Mouse (Mus musculus) Muller cell, postnatal 12 days (primary cell): ENCODE data around the gene Meltf.

ENCODE experiments used
- DNase-seq: peaks from one replicate; pipeline ENCODE4 v3.0.0-alpha.2; 2015; ENCODE audit errors: inconsistent ontology term

The Meltf gene

DNA sequence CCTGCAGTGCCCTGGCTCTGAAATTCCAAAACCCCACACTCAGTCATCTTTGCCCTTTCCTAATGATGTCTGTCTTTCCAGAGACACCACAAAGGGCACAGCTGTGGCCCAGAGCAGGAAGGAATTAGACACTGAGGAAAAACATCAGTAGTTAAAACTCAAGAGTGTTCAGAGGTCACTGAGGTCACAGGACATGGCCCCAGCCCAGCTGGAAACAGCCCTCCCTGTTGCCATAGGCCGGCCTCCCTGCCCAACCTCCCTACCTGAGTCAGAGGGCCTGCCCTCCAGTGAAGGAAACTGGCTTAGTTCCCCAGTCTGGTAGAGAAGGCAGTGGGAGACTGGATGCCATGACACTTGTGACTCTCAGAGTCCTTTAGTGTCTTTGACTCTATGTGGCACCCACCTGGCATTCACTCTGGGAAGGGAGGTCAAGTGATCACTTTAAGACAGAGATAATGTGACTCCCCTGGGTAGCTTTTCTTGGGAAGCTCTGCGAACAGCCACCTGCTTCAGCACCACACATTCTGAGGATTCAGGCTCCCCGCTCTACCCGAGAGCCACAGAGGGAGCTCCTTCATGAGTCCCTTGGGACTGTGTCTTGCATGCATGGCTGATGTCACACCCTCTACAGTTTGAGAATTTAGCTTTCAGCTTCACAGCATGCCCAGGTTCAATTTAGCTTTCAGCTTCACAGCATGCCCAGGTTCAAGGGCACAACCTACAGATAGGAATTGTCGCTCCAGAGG is 15.0 kb downstream of the Meltf start:
- DNase-seq: no peak

DNA sequence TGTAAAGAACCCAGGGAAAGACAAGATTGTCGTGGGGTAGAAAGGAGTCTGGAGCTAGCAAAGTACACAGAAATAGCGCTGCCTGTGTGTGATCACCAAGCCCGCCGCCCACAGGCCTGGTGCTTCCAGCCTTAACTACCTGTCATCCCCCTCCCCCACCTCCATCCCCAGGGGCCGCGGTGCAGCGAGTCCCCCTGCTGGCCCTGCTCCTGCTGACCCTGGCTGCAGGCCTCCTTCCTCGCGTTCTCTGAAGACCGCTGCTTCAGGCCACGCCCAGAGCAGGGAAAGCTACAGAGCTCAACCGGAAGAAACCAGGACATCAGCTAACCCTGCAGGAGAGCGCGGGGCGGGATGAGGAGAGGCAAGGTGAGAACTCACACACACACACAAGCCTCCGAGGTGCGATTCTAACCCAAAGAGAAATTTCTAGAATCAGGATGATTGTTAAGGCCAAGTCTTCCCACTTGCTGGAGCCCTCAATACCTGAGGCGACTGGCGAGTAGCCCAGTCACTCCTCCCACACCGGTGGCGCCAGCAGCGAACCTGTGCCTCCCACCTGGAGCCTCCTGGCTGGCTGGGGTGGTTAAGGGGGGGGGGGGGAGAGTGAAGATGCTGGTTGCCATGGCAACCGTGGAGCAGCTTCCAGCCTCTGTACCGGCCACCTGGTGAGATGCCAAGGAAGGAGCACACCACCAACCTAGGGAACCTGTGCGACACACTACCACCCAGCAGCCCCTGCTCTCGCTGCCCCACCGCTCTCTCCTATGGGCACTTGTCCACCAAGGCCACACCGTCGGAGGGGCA is 18.6 kb downstream of the Meltf start:
- DNase-seq: no peak

DNA sequence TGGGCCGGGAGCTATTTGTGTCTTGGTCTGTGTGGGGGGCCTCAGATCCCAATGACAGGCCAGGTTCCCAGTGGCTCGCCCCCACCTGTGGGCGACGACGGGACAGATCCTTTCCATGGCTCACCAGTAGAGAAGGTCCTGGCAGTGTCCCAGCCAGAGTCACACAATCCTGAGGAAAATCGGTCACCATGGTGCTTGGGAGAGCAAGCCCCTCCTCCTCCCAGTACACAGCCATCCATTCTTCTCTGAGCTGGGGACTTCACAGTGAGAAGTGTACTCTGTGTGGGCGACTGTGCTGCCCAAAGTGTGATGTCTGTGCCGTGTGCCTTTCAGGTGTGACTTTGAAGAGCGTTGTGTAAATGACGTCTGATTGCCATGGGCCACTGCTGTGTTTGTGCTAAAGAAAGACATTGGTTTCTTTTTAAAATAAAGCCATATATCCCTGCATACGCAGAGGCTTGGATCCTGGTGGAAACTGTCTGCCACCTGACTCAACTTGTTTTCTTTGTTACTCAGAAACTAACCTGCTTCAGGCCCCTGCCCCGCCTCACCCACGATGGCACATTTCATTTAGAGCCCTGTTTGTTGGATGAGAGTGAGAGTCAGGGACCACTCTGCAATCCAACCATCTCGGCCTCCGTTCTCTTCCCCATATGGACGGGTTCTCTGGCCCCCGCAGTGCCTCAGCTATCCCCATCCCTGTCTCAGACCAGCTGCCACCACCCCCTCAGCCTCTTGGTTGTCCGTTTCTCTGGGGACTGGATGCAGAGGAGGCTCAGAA is 20.1 kb downstream of the Meltf start:
- DNase-seq: peak; percentile 62

DNA sequence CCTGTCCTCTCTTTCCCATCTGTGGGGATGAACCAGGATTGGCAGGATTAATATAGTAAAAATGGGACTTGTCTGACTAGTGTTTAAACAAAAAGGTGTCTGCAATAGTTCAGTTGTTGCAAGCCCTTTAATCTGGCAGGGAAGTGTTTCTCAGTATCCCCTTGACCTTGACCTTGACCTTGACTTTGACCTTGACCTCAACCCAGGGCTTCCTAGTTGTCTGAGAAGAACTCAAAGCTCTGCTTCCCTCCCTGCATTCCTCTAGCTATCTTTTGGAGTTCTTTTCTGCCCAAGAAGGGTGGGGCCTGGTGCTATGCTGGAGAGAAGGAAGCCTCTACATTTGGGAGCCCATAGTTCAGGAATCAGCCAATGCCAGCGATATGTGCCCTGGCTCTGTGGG is 23.3 kb downstream of the Meltf start:
- no peak for DNase-seq

DNA sequence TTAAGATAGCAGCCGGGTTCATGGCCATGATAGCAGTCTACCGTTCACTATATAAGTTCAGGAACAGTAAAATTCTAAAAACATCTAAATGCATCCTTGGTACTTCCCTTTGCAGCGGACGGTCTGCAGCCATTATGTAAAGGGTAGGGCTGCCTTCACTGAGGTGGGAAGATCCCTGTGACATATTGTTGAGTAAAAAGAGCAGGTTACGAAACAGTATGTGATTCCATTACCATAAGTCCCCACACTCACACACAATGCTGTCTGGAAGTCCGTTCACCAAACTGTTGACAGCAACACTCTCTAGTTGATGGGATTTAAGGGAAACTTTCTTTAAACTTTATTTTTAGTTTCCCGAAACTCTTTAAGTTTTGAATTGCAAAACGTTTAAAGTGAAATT is 24.6 kb downstream of the Meltf start:
- no peak for DNase-seq

DNA sequence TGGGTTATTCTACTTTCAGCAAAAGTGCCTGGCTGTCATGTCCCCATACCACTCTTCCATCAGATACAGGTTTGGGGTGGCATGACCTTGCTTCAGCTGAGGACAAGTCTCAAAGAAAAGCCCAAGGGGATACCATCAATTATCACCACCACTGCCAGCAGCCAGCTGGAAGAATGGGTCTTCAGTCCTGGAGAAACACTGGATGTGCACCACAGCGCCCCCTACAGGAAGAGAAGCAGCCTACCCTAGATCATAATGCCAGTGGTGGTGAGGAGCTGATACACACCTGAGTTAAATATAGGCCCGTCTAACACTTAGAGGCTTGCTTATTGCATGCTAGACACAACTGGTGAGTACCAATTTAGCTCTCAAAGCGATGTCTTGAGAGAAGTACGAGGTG is 26.7 kb downstream of the Meltf start:
- no peak for DNase-seq

DNA sequence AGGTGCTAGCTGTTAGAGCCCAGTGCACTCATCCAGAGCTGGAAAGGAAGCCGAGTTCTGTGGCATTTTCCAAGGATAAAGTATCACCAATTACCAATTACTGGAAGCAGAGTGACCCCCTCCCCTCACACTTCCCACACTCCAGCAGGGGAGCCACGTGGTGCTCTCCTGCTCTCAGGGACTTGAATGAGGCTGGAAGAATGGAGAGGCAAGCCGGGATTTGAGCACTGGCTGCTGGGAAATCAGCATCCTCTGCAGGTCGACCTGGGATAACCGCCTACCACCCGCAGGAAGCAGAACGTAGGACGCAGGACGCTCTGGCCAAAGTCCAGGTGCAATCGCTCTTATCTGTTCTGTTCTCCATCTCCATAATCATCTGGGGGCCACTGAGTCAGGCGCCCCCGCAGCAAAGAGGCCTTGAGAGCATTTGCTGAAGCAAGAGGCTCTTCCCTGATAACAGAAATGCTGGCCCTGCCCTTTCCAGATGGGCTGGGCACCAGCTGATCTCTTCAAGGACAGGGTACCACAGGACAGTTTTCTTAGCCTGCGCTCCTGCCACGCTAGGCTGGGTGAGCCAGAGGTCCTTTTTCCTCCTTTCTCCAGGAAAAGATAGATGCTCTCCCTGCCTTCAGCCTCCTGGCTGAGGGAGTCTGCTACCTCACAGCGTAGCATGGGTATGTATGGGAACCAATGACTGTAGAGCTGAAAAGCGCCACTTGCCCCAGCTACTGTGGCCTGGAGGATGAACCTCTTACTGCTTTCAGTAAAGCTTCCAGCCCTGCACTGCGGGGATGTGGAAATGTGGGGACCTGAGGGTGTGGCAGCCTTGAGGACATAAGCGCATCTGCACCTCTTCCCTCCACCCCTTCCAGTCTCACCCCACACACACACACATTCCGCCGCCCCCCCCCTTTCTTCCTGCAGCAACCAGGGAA is 27.5 kb downstream of the Meltf start:
- DNase-seq: no peak

DNA sequence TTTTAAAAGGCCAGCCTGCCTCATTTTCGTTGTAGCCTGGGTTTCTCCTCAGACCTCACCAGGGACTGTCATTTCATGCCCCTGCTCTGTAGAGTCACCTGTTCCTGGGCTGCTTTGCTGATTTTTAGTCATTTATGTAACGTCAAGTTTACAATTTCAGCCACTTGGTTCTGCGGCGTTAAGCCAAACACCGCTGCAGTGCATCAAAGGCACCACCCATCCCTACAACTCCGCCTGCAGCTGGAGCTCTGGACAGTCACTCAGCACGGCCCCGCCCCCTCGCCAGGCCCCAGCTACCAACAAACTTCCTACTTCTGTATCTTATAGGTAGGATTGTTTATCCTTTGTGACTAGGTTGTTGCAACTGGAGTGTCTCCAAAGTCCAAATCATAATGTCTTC is 28.3 kb downstream of the Meltf start:
- DNase-seq: no peak

DNA sequence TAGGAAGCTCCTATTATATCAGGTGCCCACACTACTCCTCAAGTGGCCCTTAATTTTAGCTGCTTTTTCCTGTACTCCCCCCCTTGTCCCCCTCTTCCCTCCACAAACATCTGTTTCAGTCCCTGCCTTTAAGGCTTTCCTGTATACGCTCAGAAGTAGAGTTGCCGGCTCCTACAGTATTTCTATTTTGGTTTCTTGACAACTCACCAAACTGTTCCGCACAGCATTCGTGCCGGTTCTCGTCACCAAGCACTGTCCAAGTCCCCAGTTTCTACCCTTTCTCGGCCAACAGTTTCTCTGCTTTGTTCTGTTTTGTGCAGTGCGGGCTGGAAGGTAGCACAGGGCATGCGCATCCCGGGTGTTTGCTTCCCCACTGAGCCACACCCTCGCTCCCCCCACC is 30.3 kb downstream of the Meltf start:
- no peak for DNase-seq

DNA sequence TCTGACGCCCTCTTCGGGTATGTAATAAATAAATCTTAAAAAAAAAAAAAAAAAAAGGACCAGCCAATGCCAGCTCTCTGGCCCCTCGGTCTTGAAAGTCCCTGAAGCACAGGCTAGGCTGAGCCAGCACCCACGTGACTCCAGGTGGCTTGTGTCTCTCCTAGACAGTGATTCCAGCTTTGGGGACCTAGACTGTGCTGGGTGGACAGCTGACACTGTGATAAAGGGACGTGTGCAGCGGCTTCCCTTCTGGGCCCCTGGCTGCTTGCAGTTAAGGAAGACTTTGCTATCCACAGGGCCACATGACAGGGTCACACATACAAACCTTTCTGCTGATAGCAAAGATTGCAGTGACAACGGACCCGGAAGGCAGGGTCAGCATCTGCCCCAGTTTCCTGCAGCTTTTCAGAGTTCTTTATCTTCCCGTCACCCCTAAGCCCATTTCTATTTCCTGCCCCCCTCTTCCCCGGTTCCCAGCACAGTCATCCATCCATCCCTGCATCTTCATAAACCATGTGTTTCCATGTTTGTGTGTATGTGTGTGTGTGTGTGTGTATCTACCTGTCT is 31.8 kb downstream of the Meltf start:
- DNase-seq: no peak

DNA sequence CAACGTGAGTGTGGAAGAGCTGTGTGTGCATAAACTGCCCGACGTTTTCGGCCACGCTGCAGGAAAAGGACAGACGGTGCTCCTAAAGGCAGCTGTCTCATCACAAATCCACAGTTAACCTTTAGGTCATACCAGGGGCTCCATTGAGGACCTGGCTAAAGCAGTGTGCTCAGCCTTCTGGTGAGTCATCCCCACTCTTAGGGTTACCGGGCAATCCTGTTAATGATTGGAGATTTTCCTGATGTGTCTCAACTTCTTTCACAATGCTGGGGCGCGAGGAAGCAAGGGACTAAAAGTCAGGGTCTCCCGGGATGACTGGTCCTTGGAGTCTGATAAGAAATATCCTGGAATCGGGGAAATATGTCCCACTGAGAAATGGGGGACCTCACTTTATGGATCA is 39.2 kb downstream of the Meltf start:
- no peak for DNase-seq

DNA sequence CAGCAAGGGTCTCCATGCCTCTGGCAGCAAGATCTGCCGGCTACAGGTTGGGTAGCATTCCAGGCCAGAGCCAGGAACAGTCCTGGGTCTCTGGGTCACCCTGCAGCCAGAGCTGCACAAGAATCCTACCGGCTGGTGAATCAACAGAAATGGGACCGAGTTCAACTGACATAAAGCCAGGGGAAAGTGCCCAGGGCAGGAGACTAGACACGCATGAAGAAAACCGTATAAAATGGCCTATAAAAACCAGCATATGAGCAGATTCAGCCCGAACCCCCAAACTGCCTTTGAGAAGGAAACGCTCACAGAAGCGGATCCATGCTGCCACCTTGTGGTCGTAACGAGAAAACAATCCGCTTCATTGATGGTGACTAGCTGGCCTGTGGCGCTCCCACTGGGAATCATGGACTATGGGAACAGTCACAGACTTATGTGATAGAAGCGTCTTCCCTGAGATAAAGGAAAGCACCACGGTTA is 39.7 kb downstream of the Meltf start:
- peak; percentile 71 for DNase-seq

DNA sequence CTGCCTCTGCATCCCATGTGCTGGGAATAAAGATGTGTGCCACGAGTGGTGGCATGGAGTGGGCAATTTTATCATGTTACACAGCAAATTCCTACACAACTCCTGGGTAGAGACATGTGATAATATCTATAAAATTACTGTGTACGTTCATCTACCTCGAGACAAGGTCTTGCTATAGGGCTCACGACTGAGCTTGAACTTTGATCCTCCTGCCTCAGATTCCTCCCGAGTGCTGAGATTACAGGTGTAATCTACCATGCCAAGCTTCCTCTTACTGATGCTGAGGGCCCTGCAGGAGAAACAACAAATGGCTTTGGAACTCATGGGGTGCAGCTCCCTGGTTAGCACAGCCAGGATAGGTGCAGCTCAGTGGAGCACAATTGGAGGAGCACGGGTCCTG is 45.8 kb downstream of the Meltf start:
- DNase-seq: no peak

DNA sequence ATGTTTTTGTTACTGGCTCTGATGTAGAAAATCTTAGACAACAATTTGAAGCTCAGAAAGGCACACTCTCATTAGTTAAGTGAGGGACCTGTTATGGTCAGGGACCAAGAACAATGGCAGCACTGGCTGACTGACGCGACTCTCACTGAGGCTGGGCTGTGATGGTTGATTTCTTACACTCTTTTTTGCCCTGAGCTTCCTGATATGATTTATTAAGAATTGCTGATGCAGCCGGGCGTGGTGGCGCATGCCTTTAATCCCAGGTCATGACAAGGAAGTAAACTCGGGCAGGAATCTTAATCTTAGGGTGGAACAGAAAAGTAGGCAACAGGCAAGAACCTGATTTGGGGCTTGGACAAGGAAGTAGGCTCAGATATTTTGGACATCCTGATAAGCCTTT is 47.5 kb downstream of the Meltf start:
- DNase-seq: no peak

DNA sequence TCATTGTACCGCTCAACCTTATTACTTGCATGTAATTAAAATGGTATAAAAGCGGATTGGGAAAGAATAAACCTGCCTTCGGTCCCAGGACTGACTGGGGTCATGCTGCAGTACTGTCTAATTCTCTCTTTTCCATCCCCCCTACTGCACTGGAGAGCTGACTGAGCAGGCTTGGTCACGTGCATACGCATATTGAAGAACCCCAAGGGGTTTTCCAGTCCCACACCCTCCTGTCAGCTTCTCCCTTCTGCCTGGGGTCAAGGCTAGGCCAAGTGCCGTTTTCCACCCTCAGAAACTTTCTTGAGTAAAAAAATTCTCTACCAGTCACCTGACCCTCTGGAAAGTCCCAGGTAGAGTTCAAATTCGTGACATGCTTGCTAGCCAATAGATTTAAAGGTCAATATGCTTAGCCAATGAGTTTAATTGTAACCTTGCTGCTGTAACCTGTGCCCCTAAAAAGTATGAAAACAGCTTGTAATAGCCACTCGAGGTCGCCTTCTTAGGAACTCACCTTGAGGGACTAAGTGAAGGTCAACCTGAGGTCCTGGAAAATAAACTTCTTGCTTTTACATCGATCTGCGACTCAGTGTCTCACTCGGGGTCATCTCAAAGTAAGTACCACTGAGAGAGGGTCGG is 48.1 kb downstream of the Meltf start:
- DNase-seq: no peak

DNA sequence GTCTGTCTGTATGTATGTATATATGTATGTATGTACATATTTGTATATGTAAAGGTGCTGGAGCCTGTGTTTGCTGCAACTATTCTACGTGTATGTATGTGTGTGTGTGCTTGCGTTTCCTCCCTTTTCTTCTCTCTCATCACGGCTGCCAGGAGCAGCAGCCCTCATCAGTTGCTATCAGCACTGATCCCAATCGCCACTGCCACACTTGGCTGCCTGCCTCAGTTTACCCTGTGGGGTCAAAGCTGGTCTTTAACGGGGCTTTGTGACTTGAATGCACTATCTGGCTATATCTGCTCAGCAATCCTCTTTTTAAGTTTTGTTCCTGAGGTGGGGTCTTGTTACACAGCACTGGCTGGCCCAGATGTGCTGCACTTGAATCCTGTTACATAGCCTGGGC is 48.8 kb downstream of the Meltf start:
- DNase-seq: no peak

DNA sequence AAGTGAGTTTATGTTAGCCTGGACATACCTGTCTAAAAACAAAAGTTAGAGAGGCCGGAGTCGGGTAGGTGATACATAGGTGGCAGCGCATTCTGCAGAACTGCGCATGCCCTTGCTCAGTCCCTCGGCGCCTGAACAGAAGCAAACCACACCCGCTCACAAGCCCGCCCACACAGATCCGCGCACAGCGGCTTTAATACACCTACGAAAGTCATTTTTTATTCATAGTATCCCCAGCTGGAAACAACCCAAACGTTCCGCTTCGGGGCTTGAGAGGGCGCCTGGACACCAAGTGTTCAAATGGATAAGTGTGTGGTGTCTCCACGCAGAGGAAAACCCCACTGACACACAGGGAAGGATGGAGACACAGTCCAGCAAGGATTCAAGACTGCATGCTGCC is 52.7 kb downstream of the Meltf start:
- DNase-seq: no peak

DNA sequence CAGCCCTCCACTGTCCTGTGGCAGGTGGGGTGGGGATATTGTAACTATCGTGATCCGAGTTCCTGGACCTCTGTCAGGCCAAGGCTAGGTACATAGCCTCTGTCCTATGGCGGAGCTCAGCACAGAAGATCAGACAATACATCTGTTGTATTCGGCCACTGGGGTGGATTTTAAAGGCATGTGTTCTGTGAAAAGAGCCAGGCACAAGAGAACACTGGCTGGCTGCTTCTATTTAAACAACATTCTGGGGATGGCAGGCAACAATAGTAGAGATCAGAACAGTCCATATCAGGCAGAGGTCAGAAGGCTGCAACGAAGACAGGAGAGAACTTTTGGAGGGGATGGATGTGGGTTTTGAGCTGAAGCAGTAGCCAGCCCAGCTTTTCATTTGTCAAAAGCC is 53.6 kb downstream of the Meltf start:
- peak; percentile 65 for DNase-seq

DNA sequence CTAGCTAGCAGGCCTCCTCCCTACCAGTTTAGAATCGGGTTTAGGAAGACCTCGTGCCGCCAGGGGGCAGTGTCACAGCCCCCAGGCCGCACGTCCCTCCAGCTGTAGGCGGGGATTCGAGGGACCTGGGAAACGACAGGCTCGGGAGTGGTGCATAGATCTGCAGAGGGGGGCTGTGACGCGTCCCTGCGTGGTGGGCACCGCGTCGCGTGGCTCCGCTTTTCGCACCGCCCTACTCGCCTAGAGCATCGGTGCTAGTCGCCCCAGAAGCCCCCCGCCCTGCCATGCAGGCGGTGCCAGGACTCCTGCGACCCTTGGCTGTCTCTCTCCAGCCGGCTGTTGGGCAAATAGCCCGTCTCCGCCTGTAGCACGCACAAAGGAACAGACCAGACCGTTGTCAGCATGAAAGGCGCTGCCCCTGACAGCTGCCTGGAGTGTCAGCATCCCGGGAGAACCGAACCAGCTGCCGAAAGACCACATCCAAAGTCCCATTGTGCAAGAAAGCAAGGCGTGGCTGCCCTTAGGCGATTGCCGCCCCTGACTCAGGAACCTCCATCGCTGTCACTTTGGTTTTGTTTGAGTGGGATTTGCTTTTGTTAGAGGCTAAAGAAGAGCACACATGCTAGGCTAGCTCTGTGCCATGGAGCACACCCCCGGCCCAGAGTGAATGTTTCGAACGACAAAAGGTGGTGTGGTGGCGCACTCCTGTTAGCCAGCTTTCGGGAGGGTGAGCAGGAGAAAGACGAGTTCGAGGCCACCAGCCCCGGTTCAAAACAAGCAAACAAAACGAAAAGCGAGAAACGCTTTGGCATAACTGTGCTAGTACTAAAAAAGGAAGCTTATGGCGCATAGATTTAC is 54.5 kb downstream of the Meltf start:
- peak; percentile 94 for DNase-seq
